8 mouse cellular contexts compared by ENCODE assay signal in genomic region chr6:85372496-85372895, GRCm38 (mm10). TPM values are rescaled to one million over a fixed set of nuclear protein-coding genes. Genes with fewer than 3 reads are reported as not detected.
DNase-seq lines count a peak whose midpoint lies in the region; ATAC-seq and TF ChIP-seq lines count a peak whose summit lies in the region.

No protein-coding gene starts in this region.

- no peak for TF ChIP-seq CTCF in olfactory bulb, adult 2 months (IDR thresholded peaks at IDR 0.05; ENCODE audit: insufficient read depth, low read depth, low read length)

- H3K4me2 ChIP-seq in midbrain, embryonic 11.5 days: no peak overlapping the region
- peak overlapping the region; percentile 75 for H3K4me2 ChIP-seq in hindbrain, embryonic 15.5 days

- no peaks in the 10 kb centered on the region; the same call in 1 of the 2 replicates for H3K27me3 ChIP-seq in midbrain, embryonic 11.5 days (ENCODE audit: control insufficient read depth, insufficient read depth, low read length)
- H3K27me3 ChIP-seq in midbrain, embryonic 10.5 days (ENCODE audit: low read depth, poor library complexity, severe bottlenecking): peaks cover 63% of the 10 kb centered on the region
- H3K27me3 ChIP-seq in hindbrain, embryonic 15.5 days: no peaks in the 10 kb centered on the region

- no peak for TF ChIP-seq POLR2A in olfactory bulb, adult 2 months (IDR thresholded peaks at IDR 0.05; ENCODE audit: insufficient read depth, low read depth, low read length)

- no peaks in the 10 kb centered on the region for H3K9me3 ChIP-seq in midbrain, embryonic 11.5 days (ENCODE audit: control insufficient read depth, low read length)
- no peaks in the 10 kb centered on the region for H3K9me3 ChIP-seq in midbrain, embryonic 10.5 days (replicated peaks)
- no peaks in the 10 kb centered on the region for H3K9me3 ChIP-seq in hindbrain, embryonic 15.5 days

- H3K36me3 ChIP-seq in midbrain, embryonic 11.5 days (ENCODE audit: control insufficient read depth, insufficient read depth, low read length): no peaks in the 10 kb centered on the region
- no peaks in the 10 kb centered on the region for H3K36me3 ChIP-seq in midbrain, embryonic 10.5 days
- H3K36me3 ChIP-seq in hindbrain, embryonic 15.5 days: no peaks in the 10 kb centered on the region

- DNase-seq in cerebellum, adult 9-10 months: peak; percentile 33
- DNase-seq in cerebellum, adult 9-11 months: no peak
- peak; percentile 75 for DNase-seq in midbrain, embryonic 11.5 days (ENCODE audit: low spot score, missing footprints)
- no peak for DNase-seq in midbrain, embryonic 10.5 days (ENCODE audit: low spot score)
- DNase-seq in frontal cortex, postnatal 25 days (ENCODE audit: low spot score in 2 of 2): no peak
- no peak for DNase-seq in MN1 (ENCODE audit: low spot score)

- H3K27ac ChIP-seq in midbrain, embryonic 11.5 days (ENCODE audit: low read depth, low read length): no peak overlapping the region
- no peak overlapping the region for H3K27ac ChIP-seq in midbrain, embryonic 10.5 days (replicated peaks)
- no peak overlapping the region for H3K27ac ChIP-seq in hindbrain, embryonic 15.5 days (replicated peaks)
- H3K27ac ChIP-seq in olfactory bulb, adult 2 months (ENCODE audit: insufficient read depth, low read depth, low read length): no peak overlapping the region

- H3K4me3 ChIP-seq in midbrain, embryonic 11.5 days (ENCODE audit: low read depth, low read length): no peak overlapping the region
- no peak overlapping the region for H3K4me3 ChIP-seq in midbrain, embryonic 10.5 days
- H3K4me3 ChIP-seq in hindbrain, embryonic 15.5 days: no peak overlapping the region
- H3K4me3 ChIP-seq in olfactory bulb, adult 2 months (ENCODE audit: insufficient read depth, low read depth, low read length): 0 out of 2 replicates have a peak overlapping the region, but pooled peaks have one; percentile 1

- H3K9ac ChIP-seq in midbrain, embryonic 11.5 days (ENCODE audit: low read length): no peak overlapping the region
- no peak overlapping the region for H3K9ac ChIP-seq in hindbrain, embryonic 15.5 days

- WGBS in midbrain, embryonic 11.5 days: 89% methylated on average over 2 of the region's 2 CpGs
- WGBS in midbrain, embryonic 10.5 days: 74% methylated on average over 2 of the region's 2 CpGs
- 82% methylated on average over 2 of the region's 2 CpGs for WGBS in hindbrain, embryonic 15.5 days
- WGBS in olfactory bulb, adult 2 months: 63% methylated on average over 2 of the region's 2 CpGs

- ATAC-seq in midbrain, embryonic 11.5 days (ENCODE audit: low FRiP score): no peak
- ATAC-seq in hindbrain, embryonic 15.5 days (ENCODE audit: low FRiP score, low read depth): no peak

- H3K4me1 ChIP-seq in midbrain, embryonic 11.5 days (ENCODE audit: control insufficient read depth, insufficient read depth, low read length): peaks cover 6% of the 10 kb centered on the region
- H3K4me1 ChIP-seq in midbrain, embryonic 10.5 days: peaks cover 16% of the 10 kb centered on the region
- peaks cover 51% of the 10 kb centered on the region for H3K4me1 ChIP-seq in hindbrain, embryonic 15.5 days (replicated peaks)
- peaks cover 39% of the 10 kb centered on the region for H3K4me1 ChIP-seq in olfactory bulb, adult 2 months (ENCODE audit: control insufficient read depth, insufficient read depth, low read length)

RNA-seq across cellular contexts. Expression of gene Rab11fip5, which starts 1.9 kb away (rescaled TPM):
- 4.2 and 4.7 TPM in 2 replicates for polyA plus RNA-seq in midbrain, embryonic 11.5 days (2014; fragmentation: Nextera tagmentation; extraction: Ambion mirVana)
- 4.2 and 6.4 TPM in 2 replicates for polyA plus RNA-seq in midbrain, embryonic 10.5 days (2016; fragmentation: Nextera tagmentation; extraction: Ambion mirVana)
- polyA plus RNA-seq in hindbrain, embryonic 15.5 days (2015; fragmentation: Nextera tagmentation; extraction: Ambion mirVana): 24.2 and 24.4 TPM in 2 replicates
- not detected in 2 replicates for polyA plus RNA-seq in olfactory bulb, adult 2 months (2012; ENCODE audit: insufficient read depth, insufficient read length, low replicate concordance, missing spikeins)

RNA-seq across cellular contexts. Expression of gene Sfxn5, which starts 39.3 kb away (rescaled TPM):
- polyA plus RNA-seq in midbrain, embryonic 11.5 days (2014; fragmentation: Nextera tagmentation; extraction: Ambion mirVana): 5.7 and 6.2 TPM in 2 replicates
- polyA plus RNA-seq in midbrain, embryonic 10.5 days (2016; fragmentation: Nextera tagmentation; extraction: Ambion mirVana): 8.7 and 10.5 TPM in 2 replicates
- polyA plus RNA-seq in hindbrain, embryonic 15.5 days (2015; fragmentation: Nextera tagmentation; extraction: Ambion mirVana): 41.4 and 43.1 TPM in 2 replicates
- not detected in 2 replicates for polyA plus RNA-seq in olfactory bulb, adult 2 months (2012; ENCODE audit: insufficient read depth, insufficient read length, low replicate concordance, missing spikeins)

RNA-seq across cellular contexts. Expression of gene Noto, which starts 51.2 kb away (rescaled TPM):
- polyA plus RNA-seq in midbrain, embryonic 11.5 days (2014; fragmentation: Nextera tagmentation; extraction: Ambion mirVana): not detected in 2 replicates
- not detected in 2 replicates for polyA plus RNA-seq in midbrain, embryonic 10.5 days (2016; fragmentation: Nextera tagmentation; extraction: Ambion mirVana)
- polyA plus RNA-seq in hindbrain, embryonic 15.5 days (2015; fragmentation: Nextera tagmentation; extraction: Ambion mirVana): not detected in 2 replicates
- polyA plus RNA-seq in olfactory bulb, adult 2 months (2012; ENCODE audit: insufficient read depth, insufficient read length, low replicate concordance, missing spikeins): not detected in 2 replicates

RNA-seq across cellular contexts. Expression of gene Smyd5, which starts 59.3 kb away (rescaled TPM):
- 52.1 and 52.6 TPM in 2 replicates for polyA plus RNA-seq in midbrain, embryonic 11.5 days (2014; fragmentation: Nextera tagmentation; extraction: Ambion mirVana)
- polyA plus RNA-seq in midbrain, embryonic 10.5 days (2016; fragmentation: Nextera tagmentation; extraction: Ambion mirVana): 75.6 and 83.9 TPM in 2 replicates
- 69.0 and 79.1 TPM in 2 replicates for polyA plus RNA-seq in hindbrain, embryonic 15.5 days (2015; fragmentation: Nextera tagmentation; extraction: Ambion mirVana)
- not detected in 2 replicates for polyA plus RNA-seq in olfactory bulb, adult 2 months (2012; ENCODE audit: insufficient read depth, insufficient read length, low replicate concordance, missing spikeins)

Comparison
In these comparisons a context has a peak if more than half of its experiments do, and no peak if none do; other contexts are left out.
1. DNase-seq: peak in cerebellum, adult 9-10 months (single experiment) and midbrain, embryonic 11.5 days (single experiment); none in cerebellum, adult 9-11 months (single experiment), midbrain, embryonic 10.5 days (single experiment), frontal cortex, postnatal 25 days (0 of 2) and MN1 (single experiment).